Mouse (Mus musculus) splenic B cell, adult 2 months (primary cell): ENCODE data around the gene Mtor.

ENCODE experiments used
- DNase-seq: peaks from one replicate; pipeline ENCODE4 v3.0.0-alpha.2; 2011; ENCODE audit warnings: low read depth, low spot score
- H3K27me3 ChIP-seq: 2 replicates; pipeline ENCODE4 v1.6.1; 2012; ENCODE audit warnings: mild to moderate bottlenecking, low read length, moderate library complexity, mixed read lengths; ENCODE audit not compliant: control insufficient read depth, poor library complexity, insufficient read depth, severe bottlenecking
- H3K36me3 ChIP-seq: 2 replicates; pipeline ENCODE4 v1.6.1; 2012; ENCODE audit warnings: mild to moderate bottlenecking, low read length, moderate library complexity, mixed read lengths; ENCODE audit not compliant: control insufficient read depth, poor library complexity, insufficient read depth, severe bottlenecking

Gene Mtor

DNA sequence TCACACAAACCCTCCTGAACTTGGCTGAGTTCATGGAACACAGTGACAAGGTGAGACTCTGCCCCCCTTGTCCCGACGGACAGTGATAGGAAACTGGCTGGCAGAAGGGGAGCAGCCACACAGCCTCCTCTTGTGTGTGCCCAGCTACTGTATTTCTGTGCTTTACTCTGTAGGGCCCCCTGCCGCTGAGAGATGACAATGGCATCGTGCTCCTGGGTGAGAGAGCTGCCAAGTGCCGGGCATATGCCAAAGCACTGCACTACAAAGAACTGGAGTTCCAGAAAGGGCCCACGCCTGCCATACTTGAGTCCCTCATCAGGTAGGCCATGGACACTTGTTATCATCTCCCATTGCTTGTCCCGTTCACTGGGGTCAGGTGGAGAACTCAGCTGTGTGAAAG lies 43.0 kb downstream of the Mtor start:
- H3K27me3 ChIP-seq: no peaks in the 10 kb centered on the region
- peaks cover 11% of the 10 kb centered on the region for H3K36me3 ChIP-seq
- DNase-seq: no peak

DNA sequence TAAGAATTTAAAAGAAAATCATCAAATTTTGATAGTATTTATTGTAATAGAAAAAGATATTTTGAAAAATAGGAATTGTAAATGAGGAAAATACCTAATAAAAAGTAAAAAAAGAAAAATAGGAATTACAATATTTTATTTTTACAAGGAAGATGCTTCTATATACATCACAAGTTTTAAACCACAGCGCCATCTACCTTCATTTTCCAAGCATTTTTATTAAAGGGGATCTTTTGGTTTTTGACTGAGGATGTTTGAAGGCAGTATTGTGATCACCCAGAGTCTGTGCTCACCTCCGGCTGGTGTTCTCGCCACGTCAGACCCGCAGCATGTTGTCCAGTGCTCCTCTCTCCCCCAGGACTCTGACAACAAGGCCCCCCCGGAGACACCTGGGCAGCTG lies 46.7 kb downstream of the Mtor start:
- H3K27me3 ChIP-seq: no peaks in the 10 kb centered on the region
- peaks cover 9% of the 10 kb centered on the region for H3K36me3 ChIP-seq
- no peak for DNase-seq

DNA sequence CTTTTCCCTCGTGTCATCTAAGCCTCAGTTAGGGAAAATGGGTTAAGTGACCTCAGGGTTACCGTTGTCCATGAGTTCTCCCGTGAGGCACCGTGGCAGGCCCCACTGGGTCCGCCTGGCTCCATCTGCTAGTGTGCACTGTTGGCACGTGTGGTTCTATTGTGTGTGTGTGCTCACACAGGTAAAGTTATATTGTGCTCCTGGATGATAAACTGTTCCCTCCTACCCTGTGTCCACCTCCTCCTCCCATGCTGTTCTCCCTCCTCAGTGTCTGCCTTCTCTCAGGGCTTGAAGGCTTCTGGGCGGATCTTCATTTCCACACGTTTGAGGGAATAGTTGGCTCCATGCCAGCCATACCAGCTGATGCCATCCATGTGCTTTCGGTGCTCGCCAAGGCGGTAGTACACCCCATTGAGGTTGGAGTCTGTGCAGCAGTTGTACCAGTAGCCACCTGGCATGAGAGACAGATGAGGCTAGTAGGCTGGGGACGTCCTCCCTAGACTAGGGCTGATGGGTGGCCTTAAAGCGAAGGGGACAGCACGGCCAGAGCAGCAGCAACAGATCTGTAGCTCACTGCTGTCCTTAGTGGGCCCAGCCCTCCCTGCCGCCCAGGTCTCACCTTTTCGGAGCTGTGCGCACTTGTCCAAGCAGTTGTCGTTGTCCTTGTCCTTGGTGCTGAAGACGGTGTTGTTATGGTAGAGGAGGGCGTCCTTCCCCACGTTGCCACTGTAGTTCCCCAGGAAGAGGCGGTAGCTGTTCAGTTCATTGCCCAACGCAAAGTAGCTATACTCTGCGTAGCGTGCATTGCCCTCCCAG lies 47.7 kb downstream of the Mtor start:
- no peak for DNase-seq
- Histone ChIP-seq H3K27me3 (no peaks in the 10 kb centered on the region), H3K36me3 (peaks cover 8% of the 10 kb centered on the region)

DNA sequence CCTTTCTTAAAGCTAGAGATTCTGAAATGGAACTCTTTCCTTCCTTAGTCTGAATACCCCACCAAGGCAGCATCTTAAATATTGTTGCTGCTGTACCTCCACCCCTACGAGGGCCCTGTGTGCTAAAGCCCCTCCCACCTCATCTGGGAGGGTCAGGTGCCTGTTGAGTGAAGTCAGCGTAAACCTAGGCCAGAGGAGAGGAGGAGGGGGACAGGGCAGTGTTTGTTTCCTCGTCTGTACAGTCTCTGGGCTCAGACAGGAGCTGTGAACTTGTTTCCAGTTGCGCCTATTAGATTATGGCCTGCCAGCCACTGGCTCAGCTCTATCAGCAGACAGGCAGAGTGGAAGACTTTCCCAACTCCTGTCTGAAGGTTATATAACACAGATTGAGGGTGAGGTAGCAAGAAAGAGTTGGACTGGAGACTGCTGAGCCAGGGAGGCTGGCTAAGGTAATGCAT lies 52.0 kb downstream of the Mtor start, which contains the start of gene Angptl7:
Angptl7 (minus strand) TSS at position 51 of the 458 bp plus-strand sequence.
- no peak for DNase-seq
- Histone ChIP-seq H3K27me3 (no peaks in the 10 kb centered on the region), H3K36me3 (peaks cover 3% of the 10 kb centered on the region)

DNA sequence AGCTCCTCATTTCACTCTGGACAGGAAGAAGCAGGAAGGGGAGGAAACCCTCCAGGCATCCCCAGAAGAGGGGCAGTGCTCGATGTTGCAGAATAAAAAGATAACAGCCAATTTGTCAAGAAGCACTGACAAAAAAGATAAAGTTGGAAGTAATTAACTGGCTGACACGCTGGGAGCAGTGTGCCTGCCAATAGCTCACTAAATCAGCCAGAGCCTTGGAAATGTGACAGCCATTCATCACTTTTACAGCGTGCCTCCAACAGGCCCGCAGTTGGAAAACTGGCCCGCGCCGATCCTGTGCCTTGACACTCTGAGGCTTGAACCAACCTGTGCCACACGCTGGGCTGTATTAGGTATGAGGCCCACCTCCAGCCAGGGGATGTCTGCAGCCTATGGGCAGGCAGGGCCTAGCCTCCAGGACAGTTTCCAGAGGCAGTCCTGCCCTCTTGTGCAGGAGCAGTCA lies 56.1 kb downstream of the Mtor start:
- no peaks in the 10 kb centered on the region; the same call in 1 of the 2 replicates for H3K36me3 ChIP-seq
- no peaks in the 10 kb centered on the region for H3K27me3 ChIP-seq
- no peak for DNase-seq

DNA sequence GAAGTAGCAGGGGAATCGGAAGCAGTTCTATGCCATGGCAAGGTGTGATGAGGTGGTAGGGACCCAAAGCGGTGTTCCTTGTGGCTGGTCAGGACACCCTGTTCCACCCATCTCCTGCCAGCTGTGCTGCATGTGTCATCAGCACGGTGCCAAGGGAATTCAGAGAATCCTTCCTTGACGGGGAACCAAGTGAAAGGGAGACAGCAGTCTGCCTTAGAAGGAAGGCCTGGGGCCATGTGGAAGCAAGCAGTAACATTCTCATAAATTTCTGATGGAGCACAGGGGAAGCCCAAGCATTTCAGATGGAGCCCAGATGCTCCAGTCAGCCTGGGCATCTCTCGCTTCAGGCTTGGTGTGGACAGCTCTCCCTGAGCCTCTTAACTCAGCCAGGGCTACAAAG lies 59.2 kb downstream of the Mtor start:
- Histone ChIP-seq H3K27me3 (no peaks in the 10 kb centered on the region), H3K36me3 (0 out of 2 replicates have a peak, but pooled peaks cover 1% of the 10 kb centered on the region)
- no peak for DNase-seq

DNA sequence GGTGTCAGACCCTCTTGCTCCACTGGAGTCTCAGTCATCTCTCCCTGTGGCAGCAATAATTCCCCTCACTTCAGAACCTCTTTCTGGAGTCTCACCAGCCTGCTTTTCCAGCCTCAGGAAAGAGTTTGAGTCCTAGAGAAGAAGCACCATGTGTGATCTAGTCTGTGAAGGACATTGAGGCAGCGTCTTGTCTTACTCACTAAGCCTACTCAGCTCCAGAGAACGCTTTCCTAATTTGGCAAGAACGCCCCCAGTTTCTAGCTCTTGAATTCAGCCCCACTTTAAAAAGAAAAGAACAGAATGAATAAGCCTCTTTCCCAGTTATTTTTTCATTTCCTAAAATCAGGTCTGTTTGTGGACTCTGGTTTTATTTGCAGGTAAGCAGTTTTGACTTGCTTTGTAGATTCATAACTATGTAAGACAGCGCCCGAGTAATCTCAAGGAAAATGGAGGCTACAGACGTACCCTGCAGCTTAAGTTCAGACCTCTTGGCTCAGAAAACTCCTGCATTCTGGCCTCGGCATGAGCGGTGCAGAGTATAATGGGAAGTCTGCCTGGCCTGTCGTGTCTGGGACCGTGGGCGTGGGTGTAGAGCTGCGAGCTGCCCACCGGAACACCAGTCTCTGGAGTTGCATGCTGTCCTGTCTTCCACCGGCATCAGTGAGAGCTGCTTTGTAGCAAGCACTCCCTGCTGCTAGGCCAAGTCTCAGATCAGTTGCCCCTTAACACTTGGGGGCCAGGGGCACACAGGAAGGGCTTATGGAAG lies 59.9 kb downstream of the Mtor start:
- DNase-seq: no peak
- 0 out of 2 replicates have a peak, but pooled peaks cover 1% of the 10 kb centered on the region for H3K36me3 ChIP-seq
- no peaks in the 10 kb centered on the region for H3K27me3 ChIP-seq

DNA sequence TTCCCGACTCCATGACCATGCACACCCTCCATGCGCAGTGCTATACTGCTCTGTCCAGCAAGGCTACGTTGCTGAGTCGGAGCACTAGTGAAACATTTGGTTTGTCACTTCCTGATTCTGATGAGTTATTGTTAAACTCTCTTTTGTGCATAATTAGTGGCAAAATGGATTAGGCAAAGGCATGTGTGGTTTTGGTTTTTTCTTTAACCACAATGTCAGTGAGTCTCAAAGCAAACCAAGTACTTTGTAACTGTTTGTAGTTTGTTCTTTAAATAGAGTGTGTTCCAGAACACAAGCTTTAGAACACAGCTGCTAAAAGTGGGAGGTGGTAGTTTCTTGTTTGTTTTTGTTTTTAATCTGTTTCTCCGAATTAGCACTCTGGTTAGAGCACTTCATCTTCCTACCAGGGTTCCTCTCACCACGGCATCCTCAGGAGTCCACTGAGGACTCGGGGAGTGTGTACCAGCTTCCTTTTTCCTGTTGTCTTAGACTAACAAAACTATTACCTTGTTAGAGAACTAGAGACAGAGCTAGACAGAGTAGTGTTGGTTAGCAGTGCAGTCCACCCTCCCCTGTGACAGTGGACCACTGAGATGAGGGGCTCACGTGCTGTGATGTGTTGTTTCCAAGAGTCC lies 61.2 kb downstream of the Mtor start:
- no peaks in the 10 kb centered on the region for H3K27me3 ChIP-seq
- H3K36me3 ChIP-seq: 0 out of 2 replicates have a peak, but pooled peaks cover 1% of the 10 kb centered on the region
- no peak for DNase-seq

DNA sequence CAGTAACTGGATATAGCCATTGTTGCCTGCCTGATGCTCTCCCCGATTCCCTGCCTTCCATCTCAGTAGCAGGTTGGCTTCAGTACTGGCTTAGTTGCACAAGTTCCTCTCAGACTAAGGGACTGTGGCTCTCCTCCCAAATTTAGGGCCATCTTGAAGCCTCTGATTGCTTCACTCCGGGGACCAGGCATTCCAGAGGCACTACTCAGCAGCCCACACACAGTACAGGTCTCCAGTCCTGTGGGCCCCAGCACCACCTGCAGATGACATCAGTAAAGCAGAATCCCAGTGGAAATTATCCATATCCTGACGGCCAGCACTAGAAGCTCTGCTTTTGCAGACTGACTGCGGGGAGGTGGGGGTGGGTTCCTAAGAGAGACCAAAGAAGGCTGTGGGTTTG lies 62.3 kb downstream of the Mtor start:
- peaks cover 3% of the 10 kb centered on the region; the same call in 1 of the 2 replicates for H3K36me3 ChIP-seq
- H3K27me3 ChIP-seq: no peaks in the 10 kb centered on the region
- no peak for DNase-seq

DNA sequence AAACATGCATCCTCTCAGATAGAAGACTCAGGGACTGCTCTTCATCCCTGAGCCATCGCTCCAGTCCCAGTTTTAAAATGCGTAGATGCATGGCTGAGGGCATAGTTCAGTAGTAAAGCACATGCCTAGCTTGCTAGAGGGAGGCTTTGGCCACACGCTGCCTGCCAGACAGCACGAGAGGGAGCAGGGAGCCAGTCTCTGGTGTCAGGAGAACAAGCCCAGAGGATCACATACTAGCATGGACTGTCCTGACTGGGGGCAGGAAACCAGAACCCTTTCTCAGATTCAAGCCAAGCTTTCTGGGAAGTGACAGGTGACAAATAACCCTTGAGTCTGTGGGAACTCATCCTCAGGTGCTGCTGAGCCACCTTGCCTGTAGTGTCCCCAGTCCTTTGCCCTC lies 62.9 kb downstream of the Mtor start:
- DNase-seq: no peak
- no peaks in the 10 kb centered on the region for H3K27me3 ChIP-seq

DNA sequence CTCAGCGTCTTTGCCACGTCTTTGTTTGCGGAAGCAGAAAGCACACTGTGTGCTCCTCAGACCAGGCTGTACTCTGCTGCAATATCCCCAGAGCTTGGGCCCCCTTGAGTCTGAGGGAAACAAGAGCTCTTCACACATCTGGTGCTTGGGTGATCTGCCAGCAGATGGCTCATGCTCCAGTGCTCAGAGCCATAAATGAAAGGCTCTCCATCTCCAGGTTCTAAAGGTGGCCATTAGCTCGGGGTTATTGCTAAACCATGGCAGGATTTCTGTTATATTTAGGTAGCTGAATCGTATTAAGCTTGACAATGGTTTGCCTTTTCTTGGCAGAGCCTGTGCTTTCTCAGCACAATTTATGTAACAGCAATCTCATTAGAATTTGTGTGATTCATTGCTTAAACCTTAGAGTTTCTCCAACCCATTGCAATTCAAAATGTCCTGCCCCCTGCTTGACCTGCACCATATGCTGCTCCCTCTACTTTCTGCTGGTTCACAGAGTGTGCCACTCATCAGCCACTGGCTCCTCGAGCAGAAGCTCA lies 64.7 kb downstream of the Mtor start:
- no peaks in the 10 kb centered on the region for H3K27me3 ChIP-seq
- DNase-seq: no peak

More for the DNA sequence above, 62.9 kb downstream of the Mtor start:
- H3K36me3 ChIP-seq: peaks cover 4% of the 10 kb centered on the region; the same call in 1 of the 2 replicates

DNA sequence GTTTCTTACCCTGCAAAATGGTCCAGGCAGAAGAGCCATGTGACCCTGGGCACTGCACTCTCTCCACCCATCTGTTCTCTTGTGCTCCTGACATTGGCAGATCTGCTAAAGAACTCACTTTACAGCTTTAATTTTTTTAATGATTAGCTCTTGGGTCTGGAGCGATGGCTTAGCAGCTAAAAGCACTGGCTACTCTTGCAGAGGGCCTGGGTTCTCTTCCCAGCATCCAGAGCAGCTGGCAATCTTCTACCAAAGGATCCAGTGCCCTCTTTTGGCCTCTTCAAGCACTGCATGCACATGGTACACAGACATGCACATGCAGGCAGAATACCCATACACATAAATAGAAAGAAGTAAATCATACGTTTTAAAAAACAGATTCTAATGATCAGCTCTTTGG lies 66.9 kb downstream of the Mtor start:
- Histone ChIP-seq H3K27me3 (no peaks in the 10 kb centered on the region), H3K36me3 (peaks cover 6% of the 10 kb centered on the region; the same call in 1 of the 2 replicates)
- peak; percentile 4 for DNase-seq

More for the DNA sequence above, 64.7 kb downstream of the Mtor start:
- peaks cover 4% of the 10 kb centered on the region; the same call in 1 of the 2 replicates for H3K36me3 ChIP-seq

DNA sequence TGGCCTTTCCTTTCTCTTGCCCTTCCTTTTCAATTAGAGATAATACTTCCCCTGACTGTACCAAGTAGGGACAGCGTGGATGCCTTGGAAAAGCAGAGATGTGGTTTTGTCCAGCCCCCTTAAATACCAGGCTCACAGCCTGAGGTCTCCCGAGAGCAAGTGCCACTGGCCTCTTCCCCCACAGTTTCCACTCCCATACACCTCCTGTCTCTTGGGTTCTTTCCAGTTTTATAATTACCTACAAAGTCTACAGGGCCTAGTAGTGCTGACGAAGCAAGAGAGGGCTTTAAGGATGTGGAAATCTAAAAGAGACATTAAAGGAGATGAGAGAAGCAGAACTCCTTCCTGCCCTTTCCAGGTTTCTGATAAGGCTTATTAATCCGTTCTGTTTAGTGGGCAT lies 69.4 kb downstream of the Mtor start:
- H3K36me3 ChIP-seq: peaks cover 6% of the 10 kb centered on the region

DNA sequence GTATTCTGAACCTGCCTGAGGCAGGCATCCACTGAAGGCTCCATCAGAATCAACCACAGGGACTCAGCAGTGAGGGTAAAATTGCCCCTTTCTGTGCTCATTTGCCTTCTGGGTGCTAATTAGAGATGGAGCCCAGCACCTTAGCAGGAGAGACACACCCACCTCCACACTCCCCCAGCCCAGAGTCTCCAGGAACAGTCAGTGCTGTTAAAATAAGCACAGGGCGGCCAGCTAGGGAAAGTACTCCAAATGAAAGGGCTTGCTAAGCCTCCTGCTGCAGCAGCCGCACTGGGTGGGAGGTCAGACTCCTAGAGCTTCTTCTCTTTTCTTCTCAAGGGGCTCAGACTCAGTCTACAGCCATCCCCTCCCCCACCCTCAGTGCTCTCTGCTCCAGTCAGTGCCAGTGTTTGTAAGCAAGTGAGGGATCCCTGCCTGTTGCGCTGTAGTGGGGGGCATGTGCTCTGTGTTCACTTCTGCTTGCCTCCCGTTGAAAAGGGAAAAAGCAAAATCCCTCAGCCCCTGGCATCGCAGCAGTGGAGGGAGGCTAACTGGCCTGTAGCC lies 69.9 kb downstream of the Mtor start:
- H3K36me3 ChIP-seq: peaks cover 6% of the 10 kb centered on the region
- DNase-seq: no peak
- no peaks in the 10 kb centered on the region for H3K27me3 ChIP-seq

More for the DNA sequence above, 69.4 kb downstream of the Mtor start:
- no peak for DNase-seq
- no peaks in the 10 kb centered on the region for H3K27me3 ChIP-seq
